Mouse (Mus musculus): ENCODE measurements around the gene Pgap2. TPM values are rescaled to one million over a fixed set of nuclear protein-coding genes. Genes with fewer than 3 reads are reported as not detected.

Gene Pgap2
- polyA plus RNA-seq (2015; fragmentation: Nextera tagmentation; extraction: Ambion mirVana): 81.0 and 91.8 TPM in 2 replicates

DNA sequence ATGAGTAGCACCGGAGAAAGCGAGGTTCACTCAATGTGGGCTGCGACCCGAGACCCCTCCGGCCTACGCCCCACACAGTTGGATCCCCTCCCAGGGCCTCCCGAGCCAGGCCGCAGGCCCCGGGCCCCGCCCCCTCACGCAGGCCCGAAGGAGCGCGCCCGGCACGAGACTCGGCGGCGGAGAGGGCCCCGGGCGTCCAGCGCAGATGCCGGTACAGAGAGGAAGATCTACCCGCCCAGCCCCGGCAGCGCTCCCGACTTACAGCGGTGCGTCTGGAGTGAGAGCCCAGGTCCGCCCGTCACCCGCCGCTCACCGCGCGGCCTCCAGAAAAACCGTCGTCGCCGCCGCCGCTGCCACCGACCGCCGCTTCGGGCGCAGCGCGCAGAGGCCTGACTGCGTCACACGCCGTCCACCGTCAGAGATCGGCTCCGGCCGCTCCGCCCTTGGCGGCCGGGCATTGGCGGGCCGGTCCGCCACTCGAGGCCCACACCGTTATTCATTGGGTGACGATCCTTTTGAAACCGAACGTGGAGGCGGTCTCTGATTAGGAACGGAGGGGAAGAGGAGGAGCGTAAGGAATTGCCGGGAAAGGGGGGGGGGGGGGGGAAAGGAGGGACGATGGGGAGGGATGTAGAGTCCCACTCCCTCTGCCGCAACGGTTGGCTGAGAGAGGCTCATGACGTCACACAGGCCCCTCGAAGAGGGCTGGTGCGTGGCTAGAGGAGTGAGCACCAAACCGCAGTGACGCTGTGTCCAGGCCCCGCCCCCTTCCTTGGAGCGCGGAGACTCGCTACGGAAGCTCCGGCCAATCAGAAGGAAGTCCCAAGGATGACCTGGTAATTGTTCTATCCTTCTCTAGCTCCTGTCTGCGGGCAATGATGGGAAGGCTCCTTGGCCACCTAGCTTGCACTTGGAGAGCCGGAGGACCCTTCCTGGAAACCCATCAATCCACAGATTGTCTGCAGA is at the start of gene Pgap2, which contains the start of gene Nup98:
TSS of gene Pgap2 (plus strand) at position 453 of the 966 bp plus-strand sequence.
TSS of gene Nup98 (minus strand) at position 421 of the 966 bp plus-strand sequence.
- Histone ChIP-seq H3K9ac (peak within 1 kb of the TSS; percentile 89), H3K9me3 (no peaks in the 10 kb centered on the region), H3K27me3 (no peaks in the 10 kb centered on the region), H3K4me1 (peaks cover 14% of the 10 kb centered on the region), H3K27ac (peak within 1 kb of the TSS; percentile 94), H3K4me3 (peak within 1 kb of the TSS; percentile 96), H3K4me2 (peak within 1 kb of the TSS; percentile 64), H3K36me3 (no peaks in the 10 kb centered on the region)
- under 1% methylated on average over 87 of the region's 87 CpGs for WGBS
- ATAC-seq (ENCODE audit: borderline replicate concordance, extremely low read depth, low FRiP score, low TSS enrichment): peak; percentile 99

DNA sequence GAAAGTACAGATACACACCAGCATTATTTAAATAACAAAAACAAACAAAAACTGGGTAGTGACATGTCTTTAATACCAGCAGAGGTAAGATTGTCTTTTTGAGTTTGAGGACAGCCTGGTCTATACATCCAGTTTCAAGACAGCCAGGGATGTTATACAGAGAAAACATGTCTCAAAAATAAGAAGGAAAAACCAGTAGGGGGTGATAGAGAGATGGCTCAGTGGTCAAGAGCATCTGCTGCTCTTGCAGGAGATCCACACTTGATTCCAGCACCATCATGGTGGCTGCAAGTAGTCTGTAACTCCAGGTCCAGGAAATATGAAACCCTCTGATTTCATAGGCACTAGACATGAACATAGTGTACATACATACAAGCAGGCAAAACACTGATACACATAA is 39.7 kb upstream of the Pgap2 start:
- Histone ChIP-seq H3K9me3 (no peaks in the 10 kb centered on the region), H3K36me3 (peaks cover 22% of the 10 kb centered on the region; the same call in 1 of the 2 replicates), H3K4me1 (no peaks in the 10 kb centered on the region), H3K4me3 (no peak overlapping the region), H3K27me3 (no peaks in the 10 kb centered on the region), H3K27ac (no peak overlapping the region), H3K9ac (no peak overlapping the region), H3K4me2 (no peak overlapping the region)
- no peak for ATAC-seq (ENCODE audit: borderline replicate concordance, extremely low read depth, low FRiP score, low TSS enrichment)

DNA sequence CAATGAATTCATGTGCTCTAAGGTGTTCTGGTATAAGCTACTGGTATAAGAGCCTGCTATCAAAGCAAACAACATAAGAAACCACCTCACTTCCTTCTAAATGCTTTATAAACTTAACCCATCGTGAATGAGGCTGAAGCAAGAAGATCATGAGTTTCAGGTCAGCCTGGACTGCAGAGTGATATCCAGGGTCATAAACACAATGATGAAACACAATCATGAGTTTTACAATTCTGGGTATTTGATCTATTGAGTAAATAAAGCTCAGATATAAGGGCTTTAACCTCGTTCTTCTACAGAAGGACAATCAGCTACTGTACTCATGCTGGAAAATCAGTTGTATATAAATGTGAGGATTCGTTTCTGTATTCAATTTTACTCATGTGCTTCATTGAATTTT is 26.2 kb upstream of the Pgap2 start:
- Histone ChIP-seq H3K4me2 (no peak overlapping the region), H3K9ac (no peak overlapping the region), H3K36me3 (peaks cover 70% of the 10 kb centered on the region), H3K27me3 (no peaks in the 10 kb centered on the region), H3K4me3 (no peak overlapping the region), H3K27ac (no peak overlapping the region), H3K4me1 (no peaks in the 10 kb centered on the region), H3K9me3 (no peaks in the 10 kb centered on the region)
- WGBS: 84% methylated on average over 3 of the region's 3 CpGs
- no peak for ATAC-seq (ENCODE audit: borderline replicate concordance, extremely low read depth, low FRiP score, low TSS enrichment)

DNA sequence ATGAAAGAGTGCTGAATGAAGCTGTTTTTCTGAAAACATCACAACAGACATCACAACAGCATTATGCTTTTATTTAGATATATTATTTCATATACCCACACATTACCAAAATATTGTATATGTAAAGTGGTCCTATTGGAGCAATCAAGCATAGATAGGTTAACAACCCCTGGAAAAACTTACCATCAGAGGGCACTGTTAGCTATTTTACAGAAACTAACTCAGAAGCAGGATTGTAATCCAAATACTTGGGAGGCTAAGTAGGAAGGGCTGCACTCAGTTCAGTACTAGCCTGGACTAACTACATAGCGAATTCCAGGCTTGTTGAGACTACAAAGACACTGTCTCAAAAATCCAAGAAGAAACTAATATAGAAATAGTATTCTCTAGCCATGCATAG is 17.7 kb upstream of the Pgap2 start:
- Histone ChIP-seq H3K9ac (no peak overlapping the region), H3K36me3 (peaks cover 66% of the 10 kb centered on the region), H3K4me1 (no peaks in the 10 kb centered on the region), H3K4me3 (no peak overlapping the region), H3K9me3 (no peaks in the 10 kb centered on the region), H3K27me3 (no peaks in the 10 kb centered on the region), H3K4me2 (no peak overlapping the region), H3K27ac (no peak overlapping the region)
- 88% methylated on average over 1 of the region's 1 CpGs for WGBS
- no peak for ATAC-seq (ENCODE audit: borderline replicate concordance, extremely low read depth, low FRiP score, low TSS enrichment)

DNA sequence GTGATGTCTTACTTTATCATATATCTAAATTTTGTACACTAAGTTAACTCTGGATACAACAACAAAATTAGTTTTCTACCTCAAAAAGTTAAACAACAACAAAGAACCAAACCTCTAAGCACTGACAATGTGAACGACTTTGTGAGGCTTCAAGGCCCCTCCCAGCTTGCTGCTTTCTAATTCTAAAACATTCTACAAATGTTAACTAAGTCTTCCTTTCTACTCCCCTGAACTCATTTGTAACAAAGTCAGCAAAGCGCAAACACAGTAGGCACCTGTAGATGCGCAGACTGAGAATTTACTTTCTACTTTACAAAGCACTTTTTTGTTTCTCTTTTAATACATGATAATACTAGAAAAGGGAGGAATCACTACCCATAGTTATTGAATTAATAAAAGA is 9.4 kb upstream of the Pgap2 start:
- ATAC-seq (ENCODE audit: borderline replicate concordance, extremely low read depth, low FRiP score, low TSS enrichment): no peak
- Histone ChIP-seq H3K36me3 (no peaks in the 10 kb centered on the region), H3K4me1 (0 out of 2 replicates have a peak, but pooled peaks cover 3% of the 10 kb centered on the region), H3K9me3 (no peaks in the 10 kb centered on the region), H3K9ac (no peak overlapping the region), H3K4me2 (no peak overlapping the region), H3K27ac (no peak overlapping the region), H3K27me3 (no peaks in the 10 kb centered on the region), H3K4me3 (no peak overlapping the region)
- WGBS: 79% methylated on average over 3 of the region's 3 CpGs

DNA sequence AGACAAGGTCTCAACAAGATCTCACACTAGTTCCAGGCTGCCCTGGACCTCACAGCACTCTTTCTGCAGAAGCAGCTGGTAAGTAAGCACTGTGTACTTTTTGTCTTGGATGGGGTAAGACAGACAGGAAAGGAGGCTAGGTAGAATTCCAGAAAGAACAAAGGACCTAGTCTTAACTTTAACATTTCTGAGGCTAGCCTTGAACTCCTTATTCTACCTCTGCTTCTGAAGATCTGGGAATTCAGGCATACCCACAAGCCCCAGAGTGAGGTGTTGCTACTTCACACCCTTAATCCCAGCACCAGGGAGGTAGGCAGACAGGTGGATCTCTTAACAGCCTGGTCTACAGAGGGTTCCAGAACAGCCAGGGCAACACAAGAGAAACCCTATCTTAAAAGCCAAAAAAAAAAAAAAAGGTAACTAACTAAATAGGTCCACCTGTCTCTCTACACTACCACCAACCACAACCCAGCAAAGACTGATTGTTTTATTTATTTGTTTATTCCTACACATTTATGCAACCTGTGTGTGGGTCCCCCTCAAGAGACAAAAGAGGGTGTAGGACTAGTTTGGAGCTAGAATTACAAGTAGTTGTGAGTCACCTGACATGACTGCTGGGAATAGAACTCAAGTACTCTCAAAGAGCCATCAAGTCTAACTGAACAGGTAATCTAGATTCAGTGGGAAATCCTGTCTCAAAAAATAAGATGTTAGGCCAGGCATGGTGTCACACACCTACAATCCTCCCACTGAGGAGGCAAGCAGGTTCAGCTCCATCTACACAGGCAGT is 8.8 kb upstream of the Pgap2 start:
- Histone ChIP-seq H3K27ac (no peak overlapping the region), H3K27me3 (no peaks in the 10 kb centered on the region), H3K4me3 (no peak overlapping the region), H3K9ac (no peak overlapping the region), H3K4me2 (no peak overlapping the region), H3K4me1 (0 out of 2 replicates have a peak, but pooled peaks cover 3% of the 10 kb centered on the region), H3K36me3 (no peaks in the 10 kb centered on the region), H3K9me3 (no peaks in the 10 kb centered on the region)
- ATAC-seq (ENCODE audit: borderline replicate concordance, extremely low read depth, low FRiP score, low TSS enrichment): no peak

DNA sequence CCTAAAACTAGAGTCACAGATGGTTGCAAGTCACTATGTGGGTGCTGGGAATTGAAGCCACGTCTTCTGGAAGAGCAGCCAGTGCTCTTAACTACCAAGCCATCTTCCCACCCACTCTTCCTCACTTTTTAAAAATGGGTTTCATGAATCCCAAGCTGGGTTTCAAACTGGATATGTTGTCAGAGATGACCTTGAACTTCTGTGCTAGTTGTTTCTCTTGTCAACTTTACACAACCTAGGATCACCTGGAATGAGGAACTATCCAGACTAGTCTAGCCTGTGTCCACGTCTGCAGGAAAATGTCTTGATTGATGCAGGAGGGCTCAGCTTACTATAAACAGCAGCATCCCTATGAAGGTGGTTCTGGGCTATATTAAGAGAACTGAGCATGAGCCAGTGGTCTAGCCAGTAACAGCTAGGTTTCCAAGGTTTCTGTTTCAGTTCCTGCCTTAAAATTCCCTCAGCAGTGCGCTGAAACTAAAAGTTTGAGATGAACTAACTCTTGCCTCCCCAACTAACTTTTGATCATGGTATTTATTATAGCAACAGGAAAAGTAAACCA is 5.6 kb upstream of the Pgap2 start:
- H3K4me3 ChIP-seq: no peak overlapping the region
- H3K9ac ChIP-seq: no peak overlapping the region
- no peaks in the 10 kb centered on the region for H3K36me3 ChIP-seq
- peaks cover 16% of the 10 kb centered on the region for H3K4me1 ChIP-seq
- H3K9me3 ChIP-seq: no peaks in the 10 kb centered on the region
- H3K27ac ChIP-seq: no peak overlapping the region
- WGBS: 78% methylated on average over 3 of the region's 3 CpGs
- no peak overlapping the region for H3K4me2 ChIP-seq
- no peak for ATAC-seq (ENCODE audit: borderline replicate concordance, extremely low read depth, low FRiP score, low TSS enrichment)
- no peaks in the 10 kb centered on the region for H3K27me3 ChIP-seq

DNA sequence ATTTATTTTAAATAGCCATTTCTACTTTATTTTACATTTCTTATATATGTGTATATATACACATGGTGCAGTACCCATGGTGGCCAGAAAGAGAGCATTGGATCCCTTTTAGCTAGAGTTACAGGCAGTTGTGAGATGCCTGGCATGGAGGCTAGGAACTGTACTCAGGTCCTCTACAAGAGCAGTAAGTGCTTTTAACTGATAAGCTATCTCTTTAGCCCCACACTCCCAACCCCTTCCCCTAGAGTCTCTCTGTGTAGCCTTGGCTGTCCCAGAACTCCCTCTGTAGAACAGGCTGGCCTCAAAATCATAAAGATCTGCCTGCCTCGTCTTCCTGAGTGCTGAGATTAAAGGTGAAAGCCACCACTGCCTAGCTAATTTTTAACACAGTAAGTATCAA is 4.4 kb upstream of the Pgap2 start:
- no peaks in the 10 kb centered on the region for H3K36me3 ChIP-seq
- peaks cover 16% of the 10 kb centered on the region for H3K4me1 ChIP-seq
- H3K4me3 ChIP-seq: no peak overlapping the region
- H3K9me3 ChIP-seq: no peaks in the 10 kb centered on the region
- H3K27ac ChIP-seq: no peak overlapping the region
- no peaks in the 10 kb centered on the region for H3K27me3 ChIP-seq
- no peak overlapping the region for H3K9ac ChIP-seq
- no peak for ATAC-seq (ENCODE audit: borderline replicate concordance, extremely low read depth, low FRiP score, low TSS enrichment)
- no peak overlapping the region for H3K4me2 ChIP-seq
- WGBS: 55% methylated on average over 1 of the region's 1 CpGs

DNA sequence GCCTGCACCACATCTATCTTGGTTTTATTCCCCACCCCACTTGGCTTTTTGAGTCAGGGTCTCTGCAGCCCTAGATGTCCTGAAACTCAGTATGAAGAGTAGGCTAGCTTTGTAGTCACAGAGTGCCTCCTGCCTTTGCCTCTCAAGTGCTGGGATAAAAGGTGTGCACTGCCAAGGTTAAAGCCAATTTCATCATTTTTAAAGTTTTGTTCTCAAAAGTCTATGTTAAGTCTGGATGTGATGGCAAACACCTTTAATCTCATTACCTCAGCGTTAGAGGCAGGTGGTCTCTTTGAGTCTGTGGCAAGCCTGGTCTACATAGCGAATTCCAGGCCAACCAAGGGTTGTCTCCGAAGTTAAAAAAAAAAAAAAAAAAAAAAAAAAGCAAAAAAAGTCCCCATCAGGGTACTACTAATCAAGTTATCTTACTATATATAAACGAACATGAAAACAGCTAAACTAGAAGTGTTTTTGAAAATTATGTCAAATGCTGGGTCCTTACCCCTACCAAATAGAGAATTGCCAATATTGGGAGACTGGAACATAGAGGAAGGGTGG is 1.1 kb upstream of the Pgap2 start:
- ATAC-seq (ENCODE audit: borderline replicate concordance, extremely low read depth, low FRiP score, low TSS enrichment): no peak
- Histone ChIP-seq H3K4me1 (peaks cover 16% of the 10 kb centered on the region), H3K36me3 (no peaks in the 10 kb centered on the region), H3K4me3 (peak overlapping the region; percentile 96), H3K27me3 (no peaks in the 10 kb centered on the region), H3K27ac (no peak overlapping the region), H3K4me2 (peak overlapping the region; percentile 64), H3K9ac (peak overlapping the region; percentile 89), H3K9me3 (no peaks in the 10 kb centered on the region)
- WGBS: 33% methylated on average over 4 of the region's 4 CpGs

DNA sequence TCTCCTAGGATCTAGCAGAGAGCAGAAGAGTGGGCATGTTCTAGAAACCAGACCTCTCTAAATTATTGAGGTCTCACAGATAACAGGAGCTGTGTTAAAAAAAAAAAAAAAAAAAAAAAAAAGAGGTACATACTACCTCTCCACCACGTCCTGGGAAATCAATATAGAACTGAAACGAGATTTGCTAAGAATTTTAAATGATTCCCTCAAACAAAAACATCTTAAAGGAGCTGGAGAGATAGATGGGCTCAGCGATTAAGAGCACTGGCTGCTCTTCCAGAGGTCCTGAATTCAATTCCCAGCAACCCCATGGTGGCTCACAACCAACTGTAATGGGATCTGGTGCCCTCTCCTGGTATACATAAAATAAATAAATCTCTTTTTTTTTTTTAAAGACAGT is 1.1 kb downstream of the Pgap2 start:
- ATAC-seq (ENCODE audit: borderline replicate concordance, extremely low read depth, low FRiP score, low TSS enrichment): no peak
- Histone ChIP-seq H3K27me3 (no peaks in the 10 kb centered on the region), H3K9ac (peak overlapping the region; percentile 46), H3K27ac (peak overlapping the region; percentile 77), H3K9me3 (no peaks in the 10 kb centered on the region), H3K36me3 (no peaks in the 10 kb centered on the region), H3K4me3 (peak overlapping the region; percentile 96), H3K4me1 (peaks cover 14% of the 10 kb centered on the region), H3K4me2 (peak overlapping the region; percentile 57)
- WGBS: 59% methylated on average over 3 of the region's 3 CpGs

DNA sequence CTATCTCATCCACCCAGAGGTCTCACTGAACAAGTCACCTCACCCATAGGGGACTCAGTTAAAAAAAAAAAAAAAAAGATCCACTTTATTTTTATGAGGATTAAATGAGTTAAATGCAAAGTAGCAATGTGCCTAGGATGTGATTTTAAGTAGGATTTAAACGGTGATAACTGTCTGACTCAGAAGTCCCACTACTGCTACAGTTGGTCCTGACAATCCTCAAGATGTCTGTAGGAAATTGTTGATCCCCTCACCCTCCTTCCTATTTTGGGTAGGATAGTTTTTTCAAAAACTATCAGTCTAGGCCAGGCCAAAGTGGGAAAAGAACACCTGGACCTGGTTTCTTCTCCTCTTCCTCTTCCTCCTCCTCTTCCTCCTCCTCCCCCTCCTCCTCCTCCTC is 11.9 kb downstream of the Pgap2 start:
- Histone ChIP-seq H3K4me1 (peaks cover 15% of the 10 kb centered on the region), H3K27ac (no peak overlapping the region), H3K36me3 (no peaks in the 10 kb centered on the region), H3K9ac (no peak overlapping the region), H3K4me3 (no peak overlapping the region), H3K27me3 (no peaks in the 10 kb centered on the region), H3K9me3 (no peaks in the 10 kb centered on the region), H3K4me2 (peak overlapping the region; percentile 69; the same call in 1 of the 2 replicates)
- ATAC-seq (ENCODE audit: borderline replicate concordance, extremely low read depth, low FRiP score, low TSS enrichment): 0 out of 2 replicates have a peak, but pooled peaks have one; percentile 4
- 29% methylated on average over 1 of the region's 1 CpGs for WGBS
